Mouse (Mus musculus) hindbrain, embryonic 14.5 days (tissue): ENCODE data around the gene Tmem63a. TPM values are rescaled to one million over a fixed set of nuclear protein-coding genes. Genes with fewer than 3 reads are reported as not detected.
"Not testable (repeated sequence)": the region's sequence is repeated elsewhere in the genome, so short reads cannot be mapped to it uniquely, and the experiment has no call there.

Experiments
- ATAC-seq: fragments of 200-750 bp; cut with Nextera tagmentation; 2 replicates; pipeline ENCODE4 v1.8.0; 2017; ENCODE audit warnings: moderate number of reproducible peaks, mild to moderate bottlenecking, moderate TSS enrichment, moderate library complexity; ENCODE audit not compliant: low FRiP score
- DNase-seq: peaks from one replicate; pipeline ENCODE4 v3.0.0-alpha.2; 2015; ENCODE audit warnings: low spot score
- H3K27ac ChIP-seq: fragments of 300-500 bp; sonication (generic); 2 replicates; pipeline ENCODE4 v1.5.1; 2014; ENCODE audit warnings: mild to moderate bottlenecking, moderate library complexity
- H3K27me3 ChIP-seq: fragments of 300-500 bp; sonication (generic); 2 replicates; pipeline ENCODE4 v1.6.1; 2014; ENCODE audit warnings: mild to moderate bottlenecking, low read length, mixed read lengths; ENCODE audit not compliant: control insufficient read depth, insufficient read depth
- H3K36me3 ChIP-seq: fragments of 300-500 bp; sonication (generic); replicated peaks from 2 replicates; pipeline ENCODE4 v1.6.1; 2014; ENCODE audit not compliant: control insufficient read depth, insufficient read depth
- H3K4me1 ChIP-seq: fragments of 300-500 bp; sonication (generic); replicated peaks from 2 replicates; pipeline ENCODE4 v1.6.1; 2014; ENCODE audit warnings: antibody characterized with exemption, low read length, mixed read lengths; ENCODE audit not compliant: control insufficient read depth, insufficient read depth
- H3K4me2 ChIP-seq: fragments of 300-500 bp; sonication (generic); replicated peaks from 2 replicates; pipeline ENCODE4 v1.6.1; 2014; ENCODE audit warnings: mild to moderate bottlenecking, moderate library complexity
- H3K4me3 ChIP-seq: fragments of 300-500 bp; sonication (generic); replicated peaks from 2 replicates; pipeline ENCODE4 v1.5.1; 2014; ENCODE audit warnings: mild to moderate bottlenecking, low read length
- H3K9ac ChIP-seq: fragments of 300-500 bp; sonication (generic); 2 replicates; pipeline ENCODE4 v1.6.1; 2014
- H3K9me3 ChIP-seq: fragments of 300-500 bp; sonication (generic); 2 replicates; pipeline ENCODE4 v1.6.1; 2016; ENCODE audit warnings: low read length; ENCODE audit not compliant: control insufficient read depth
- WGBS: fragments of 180-500 bp; shearing (Covaris S2); extraction: QIAGEN DNeasy Blood & Tissue Kit; methylation state at CpG from one replicate; pipeline ENCODE4 v1.1.7; 2014; 5-methylcytosine and 5-hydroxymethylcytosine counted together
- polyA plus RNA-seq: library from polyadenylated mRNA; unstranded; fragments of >200 nt; fragmentation: Nextera tagmentation; extraction: Ambion mirVana; gene quantifications from 2 replicates; pipeline ENCODE4 v1.2.1, GENCODE M21; 2014

The Tmem63a gene
- polyA plus RNA-seq, 1 experiment from 2014 or later: 1.5 TPM

GRCm38 (mm10) chr1:180937631-180938030, 4.5 kb upstream of the Tmem63a start:
- not testable (repeated sequence) for ATAC-seq, H3K4me2 ChIP-seq, H3K4me3 ChIP-seq, H3K4me1 ChIP-seq, H3K27ac ChIP-seq, H3K9me3 ChIP-seq, DNase-seq, H3K36me3 ChIP-seq, H3K9ac ChIP-seq
- peaks cover 78% of the 10 kb centered on the region for H3K27me3 ChIP-seq
- WGBS: 12% methylated on average over 13 of the region's 13 CpGs

- H3K27me3 ChIP-seq: peaks cover 83% of the 10 kb centered on the region
- not testable (repeated sequence) for H3K9ac ChIP-seq, H3K4me1 ChIP-seq, H3K36me3 ChIP-seq, DNase-seq, H3K9me3 ChIP-seq, H3K27ac ChIP-seq, H3K4me3 ChIP-seq, H3K4me2 ChIP-seq, ATAC-seq
- 78% methylated on average over 2 of the region's 2 CpGs for WGBS
These were observed 3.4 kb upstream of the Tmem63a start for GRCm38 (mm10) chr1:180938781-180939180.

- DNase-seq: no peak
- Histone ChIP-seq H3K4me1 (peaks cover 9% of the 10 kb centered on the region; the same call in 1 of the 2 replicates), H3K4me3 (no peak overlapping the region), H3K27ac (no peak overlapping the region), H3K9ac (no peak overlapping the region), H3K27me3 (peaks cover 70% of the 10 kb centered on the region), H3K36me3 (no peaks in the 10 kb centered on the region), H3K9me3 (no peaks in the 10 kb centered on the region), H3K4me2 (no peak overlapping the region)
- WGBS: 87% methylated on average over 7 of the region's 7 CpGs
- no peak for ATAC-seq
These were observed 1.2 kb upstream of the Tmem63a start for GRCm38 (mm10) chr1:180940776-180941460.

GRCm38 (mm10) chr1:180941726-180942125, 418 bp upstream of the Tmem63a start:
- peak overlapping the region; percentile 53 for H3K9ac ChIP-seq
- ATAC-seq: no peak
- H3K4me1 ChIP-seq: peaks cover 9% of the 10 kb centered on the region; the same call in 1 of the 2 replicates
- DNase-seq: no peak
- peaks cover 62% of the 10 kb centered on the region for H3K27me3 ChIP-seq
- WGBS: 3% methylated on average over 18 of the region's 18 CpGs
- peak overlapping the region; percentile 96 for H3K4me2 ChIP-seq
- peak overlapping the region; percentile 62 for H3K4me3 ChIP-seq
- H3K27ac ChIP-seq: no peak overlapping the region
- no peaks in the 10 kb centered on the region for H3K9me3 ChIP-seq
- no peaks in the 10 kb centered on the region for H3K36me3 ChIP-seq

- Histone ChIP-seq H3K4me2 (peak overlapping the region; percentile 96), H3K27ac (no peak overlapping the region), H3K4me3 (peak overlapping the region; percentile 62), H3K36me3 (no peaks in the 10 kb centered on the region), H3K27me3 (peaks cover 48% of the 10 kb centered on the region), H3K9ac (peak overlapping the region; percentile 53; the same call in 1 of the 2 replicates), H3K9me3 (no peaks in the 10 kb centered on the region), H3K4me1 (peaks cover 9% of the 10 kb centered on the region; the same call in 1 of the 2 replicates)
- WGBS: 48% methylated on average over 11 of the region's 11 CpGs
- ATAC-seq (no peak), DNase-seq (no peak)
These were observed 994 bp downstream of the Tmem63a start for GRCm38 (mm10) chr1:180943032-180943644.

GRCm38 (mm10) chr1:180943896-180944295, 1.8 kb downstream of the Tmem63a start:
- Histone ChIP-seq H3K9me3 (no peaks in the 10 kb centered on the region), H3K4me3 (no peak overlapping the region)
- ATAC-seq: no peak

GRCm38 (mm10) chr1:180944553-180944952, 2.4 kb downstream of the Tmem63a start:
- Histone ChIP-seq H3K4me3 (no peak overlapping the region), H3K4me2 (no peak overlapping the region), H3K27me3 (peaks cover 44% of the 10 kb centered on the region), H3K4me1 (peaks cover 9% of the 10 kb centered on the region; the same call in 1 of the 2 replicates), H3K9me3 (no peaks in the 10 kb centered on the region), H3K27ac (no peak overlapping the region), H3K9ac (no peak overlapping the region), H3K36me3 (no peaks in the 10 kb centered on the region)
- ATAC-seq (no peak), DNase-seq (no peak)
- WGBS: 80% methylated on average over 4 of the region's 4 CpGs

More at GRCm38 (mm10) chr1:180943896-180944295, 1.8 kb downstream of the Tmem63a start:
- Histone ChIP-seq H3K4me1 (peaks cover 9% of the 10 kb centered on the region; the same call in 1 of the 2 replicates), H3K9ac (no peak overlapping the region), H3K36me3 (no peaks in the 10 kb centered on the region), H3K27ac (no peak overlapping the region), H3K27me3 (peaks cover 44% of the 10 kb centered on the region), H3K4me2 (no peak overlapping the region)
- WGBS: 64% methylated on average over 1 of the region's 1 CpGs
- no peak for DNase-seq

- Histone ChIP-seq H3K27ac (no peak overlapping the region), H3K4me3 (no peak overlapping the region), H3K27me3 (peaks cover 43% of the 10 kb centered on the region), H3K9me3 (no peaks in the 10 kb centered on the region), H3K4me2 (peak overlapping the region; percentile 25), H3K4me1 (peaks cover 9% of the 10 kb centered on the region; the same call in 1 of the 2 replicates), H3K9ac (no peak overlapping the region; the same call in 1 of the 2 replicates), H3K36me3 (no peaks in the 10 kb centered on the region)
- WGBS: 29% methylated on average over 20 of the region's 20 CpGs
- ATAC-seq (peak; percentile 34; the same call in 1 of the 2 replicates), DNase-seq (no peak)
These were observed 3.1 kb downstream of the Tmem63a start for GRCm38 (mm10) chr1:180945001-180945980.
